Mouse (Mus musculus) liver, postnatal 0 days (tissue): ENCODE data around the gene Timp2. TPM values are rescaled to one million over a fixed set of nuclear protein-coding genes. Genes with fewer than 3 reads are reported as not detected.

Experiments
- ATAC-seq: fragments of 200-750 bp; cut with Nextera tagmentation; 2 replicates; pipeline ENCODE4 v1.8.0; 2017; ENCODE audit warnings: mild to moderate bottlenecking, moderate library complexity
- DNase-seq: peaks from one replicate; pipeline ENCODE4 v3.0.0-alpha.2; 2016
- H3K27ac ChIP-seq: fragments of 300-500 bp; sonication (generic); 2 replicates; pipeline ENCODE4 v1.5.1; 2014; ENCODE audit warnings: antibody characterized with exemption, moderate library complexity, mild to moderate bottlenecking, low read depth
- H3K27me3 ChIP-seq: fragments of 300-500 bp; sonication (generic); 2 replicates; pipeline ENCODE4 v1.6.1; 2014; ENCODE audit warnings: low read length, control low read depth, mixed read lengths; ENCODE audit not compliant: insufficient read depth
- H3K36me3 ChIP-seq: fragments of 300-500 bp; sonication (generic); replicated peaks from 2 replicates; pipeline ENCODE4 v1.6.1; 2014; ENCODE audit warnings: mild to moderate bottlenecking, control low read depth, low read length, moderate library complexity, mixed read lengths; ENCODE audit not compliant: insufficient read depth
- H3K4me1 ChIP-seq: fragments of 300-500 bp; sonication (generic); 2 replicates; pipeline ENCODE4 v1.6.1; 2014; ENCODE audit warnings: antibody characterized with exemption, mild to moderate bottlenecking, control low read depth; ENCODE audit not compliant: insufficient read depth
- H3K4me2 ChIP-seq: fragments of 300-500 bp; sonication (generic); 2 replicates; pipeline ENCODE4 v1.6.1; 2014; ENCODE audit warnings: low read depth, mild to moderate bottlenecking, low read length, moderate library complexity, mixed read lengths
- H3K4me3 ChIP-seq: fragments of 300-500 bp; sonication (generic); 2 replicates; pipeline ENCODE4 v1.5.1; 2014; ENCODE audit warnings: low read depth, low read length
- H3K9ac ChIP-seq: fragments of 300-500 bp; sonication (generic); replicated peaks from 2 replicates; pipeline ENCODE4 v1.6.1; 2014; ENCODE audit warnings: mild to moderate bottlenecking, moderate library complexity
- H3K9me3 ChIP-seq: fragments of 300-500 bp; sonication (generic); 2 replicates; pipeline ENCODE4 v1.6.1; 2016; ENCODE audit warnings: mild to moderate bottlenecking, control low read depth, low read length, mixed read lengths
- CTCF ChIP-seq: sonication (generic); IDR thresholded peaks from 2 replicates; pipeline ENCODE4 v1.5.1; 2016; ENCODE audit warnings: antibody characterized with exemption, low read depth
- EP300 ChIP-seq: IDR thresholded peaks from 2 replicates; pipeline ENCODE4 v1.6.1; 2016; ENCODE audit warnings: antibody characterized with exemption, low read depth, mild to moderate bottlenecking
- WGBS: fragments of 180-500 bp; shearing (Covaris S2); extraction: QIAGEN DNeasy Blood & Tissue Kit; methylation state at CpG from one replicate; pipeline ENCODE4 v1.1.7; 2014; ENCODE audit not compliant: insufficient replicate concordance; 5-methylcytosine and 5-hydroxymethylcytosine counted together
- polyA plus RNA-seq: library from polyadenylated mRNA; unstranded; fragments of >200 nt; fragmentation: Nextera tagmentation; extraction: Ambion mirVana; gene quantifications from 2 replicates; pipeline ENCODE4 v1.2.1, GENCODE M21; 2015

The Timp2 gene
- polyA plus RNA-seq, 1 experiment from 2014 or later = 8.4 TPM

- no peak for TF ChIP-seq CTCF
- TF ChIP-seq EP300 = no peak
- DNase-seq (no peak), ATAC-seq (0 out of 2 replicates have a peak, but pooled peaks have one; percentile 17)
Measured at GRCm38 (mm10) chr11:118298810-118299209, 56.7 kb downstream of the Timp2 start.

GRCm38 (mm10) chr11:118297967-118298366 lies 57.6 kb downstream of the Timp2 start:
- no peaks in the 10 kb centered on the region for H3K36me3 ChIP-seq
- ATAC-seq (no peak), DNase-seq (no peak)
- no peak overlapping the region for H3K27ac ChIP-seq
- H3K9ac ChIP-seq = no peak overlapping the region
- no peaks in the 10 kb centered on the region for H3K27me3 ChIP-seq
- H3K4me1 ChIP-seq = no peaks in the 10 kb centered on the region
- TF ChIP-seq EP300 (no peak), CTCF (peak; percentile 46)
- no peak overlapping the region for H3K4me2 ChIP-seq
- H3K4me3 ChIP-seq = no peak overlapping the region
- WGBS = 79% methylated on average over 3 of the region's 3 CpGs
- no peaks in the 10 kb centered on the region for H3K9me3 ChIP-seq

More at GRCm38 (mm10) chr11:118298810-118299209, 56.7 kb downstream of the Timp2 start:
- no peak overlapping the region for H3K9ac ChIP-seq
- H3K36me3 ChIP-seq = no peaks in the 10 kb centered on the region
- H3K4me1 ChIP-seq = no peaks in the 10 kb centered on the region
- no peak overlapping the region for H3K27ac ChIP-seq
- H3K4me2 ChIP-seq = no peak overlapping the region
- no peak overlapping the region for H3K4me3 ChIP-seq
- H3K9me3 ChIP-seq = no peaks in the 10 kb centered on the region
- WGBS = 51% methylated on average over 2 of the region's 2 CpGs
- H3K27me3 ChIP-seq = no peaks in the 10 kb centered on the region

- no peaks in the 10 kb centered on the region for H3K9me3 ChIP-seq
- H3K27me3 ChIP-seq = no peaks in the 10 kb centered on the region
- DNase-seq = no peak
- ATAC-seq = no peak
- H3K4me2 ChIP-seq = no peak overlapping the region
- no peak overlapping the region for H3K27ac ChIP-seq
- TF ChIP-seq CTCF (no peak), EP300 (no peak)
- H3K36me3 ChIP-seq = no peaks in the 10 kb centered on the region
- 0 out of 2 replicates have a peak, but pooled peaks cover 3% of the 10 kb centered on the region for H3K4me1 ChIP-seq
- H3K9ac ChIP-seq = no peak overlapping the region
- no peak overlapping the region for H3K4me3 ChIP-seq
- 79% methylated on average over 2 of the region's 2 CpGs for WGBS
Measured at GRCm38 (mm10) chr11:118295026-118295425, 60.5 kb downstream of the Timp2 start.

- DNase-seq (no peak), ATAC-seq (no peak)
- no peaks in the 10 kb centered on the region for H3K9me3 ChIP-seq
- H3K4me2 ChIP-seq = no peak overlapping the region
- H3K27me3 ChIP-seq = no peaks in the 10 kb centered on the region
- peaks cover 18% of the 10 kb centered on the region for H3K4me1 ChIP-seq
- no peaks in the 10 kb centered on the region for H3K36me3 ChIP-seq
- H3K9ac ChIP-seq = no peak overlapping the region
- no peak overlapping the region for H3K4me3 ChIP-seq
- H3K27ac ChIP-seq = no peak overlapping the region
- no peak for TF ChIP-seq CTCF
- TF ChIP-seq EP300 = no peak
- WGBS = 67% methylated on average over 6 of the region's 6 CpGs
Measured at GRCm38 (mm10) chr11:118292671-118293070, 62.9 kb downstream of the Timp2 start.

- ATAC-seq (peak; percentile 98), DNase-seq (peak; percentile 99)
- Histone ChIP-seq H3K4me3 (peak within 1 kb of the TSS; percentile 74), H3K9ac (peak within 1 kb of the TSS; percentile 85), H3K9me3 (no peaks in the 10 kb centered on the region), H3K27ac (peak within 1 kb of the TSS; percentile 89), H3K4me2 (peak within 1 kb of the TSS; percentile 98), H3K4me1 (peaks cover 18% of the 10 kb centered on the region), H3K36me3 (peaks cover 13% of the 10 kb centered on the region), H3K27me3 (no peaks in the 10 kb centered on the region)
- TF ChIP-seq EP300 (peak; percentile 36; the same call in 1 of the 2 replicates), CTCF (no peak)
- WGBS = 2% methylated on average over 63 of the region's 68 CpGs
Measured at GRCm38 (mm10) chr11:118289999-118290889, 65.3 kb downstream of the Timp2 start, which contains the start of gene Usp36. Usp36 (minus strand) TSS chr11:118290244.

- Histone ChIP-seq H3K9ac (peak overlapping the region; percentile 85), H3K27me3 (no peaks in the 10 kb centered on the region), H3K9me3 (no peaks in the 10 kb centered on the region), H3K4me1 (peaks cover 18% of the 10 kb centered on the region), H3K4me2 (peak overlapping the region; percentile 98), H3K27ac (peak overlapping the region; percentile 89), H3K36me3 (peaks cover 19% of the 10 kb centered on the region), H3K4me3 (peak overlapping the region; percentile 74)
- TF ChIP-seq CTCF (no peak), EP300 (no peak)
- ATAC-seq (peak; percentile 8), DNase-seq (no peak)
- WGBS = 1% methylated on average over 22 of the region's 22 CpGs
Measured at GRCm38 (mm10) chr11:118289562-118289961, 66.0 kb downstream of the Timp2 start.
